Mouse (Mus musculus) granulocyte monocyte progenitor cell, adult 5-6 weeks (primary cell): ENCODE data around the gene Odf3b. TPM values are rescaled to one million over a fixed set of nuclear protein-coding genes. Genes with fewer than 3 reads are reported as not detected.

Experiments used
- ATAC-seq: replicated peaks from 2 replicates; pipeline ENCODE4 v1.8.0; 2016; ENCODE audit warnings: mild to moderate bottlenecking, moderate TSS enrichment, inconsistent platforms; ENCODE audit not compliant: poor library complexity, severe bottlenecking
- total RNA-seq, 2 experiments: library from RNA; stranded (forward) in 1 of 2; stranded (reverse) in 1 of 2; fragments of 200-712, 200-1000 nt in 1 of 2; fragments of >200 nt in 1 of 2; fragmentation: Nextera tagmentation in 1 of 2; gene quantifications; 2 replicates each; pipeline ENCODE4 v1.2.3; 2014 to 2017

Gene Odf3b
- total RNA-seq, 2 experiments from 2014 or later: 0.46 to 4.2 TPM

DNA sequence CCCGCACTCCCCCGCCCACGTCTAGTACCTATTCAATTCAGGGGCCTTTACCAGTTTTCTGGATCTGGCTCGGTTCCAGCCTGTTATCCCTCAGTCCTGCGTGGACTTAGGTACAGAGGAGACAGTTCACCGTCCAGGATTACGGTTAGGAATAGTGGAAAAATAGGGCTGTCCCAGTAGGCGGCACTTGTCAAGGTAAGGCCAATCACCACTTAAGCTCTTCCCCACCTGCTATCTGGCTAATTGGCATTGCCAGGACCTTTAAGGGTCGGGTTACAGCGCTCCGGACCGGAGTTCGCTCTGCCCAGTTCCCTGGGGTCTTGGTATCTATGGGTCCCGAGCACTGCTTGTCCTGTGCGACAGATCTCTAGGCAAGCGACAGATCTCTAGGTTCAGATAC lies 2.1 kb downstream of the Odf3b start, which contains the start of gene Tymp:
Gene Tymp, minus strand, starts transcription at position 83 of the 400 bp plus-strand sequence.
- no peak for ATAC-seq

GRCm38 (mm10) chr15:89376040-89376439 lies 3.0 kb downstream of the Odf3b start:
- ATAC-seq: no peak

DNA sequence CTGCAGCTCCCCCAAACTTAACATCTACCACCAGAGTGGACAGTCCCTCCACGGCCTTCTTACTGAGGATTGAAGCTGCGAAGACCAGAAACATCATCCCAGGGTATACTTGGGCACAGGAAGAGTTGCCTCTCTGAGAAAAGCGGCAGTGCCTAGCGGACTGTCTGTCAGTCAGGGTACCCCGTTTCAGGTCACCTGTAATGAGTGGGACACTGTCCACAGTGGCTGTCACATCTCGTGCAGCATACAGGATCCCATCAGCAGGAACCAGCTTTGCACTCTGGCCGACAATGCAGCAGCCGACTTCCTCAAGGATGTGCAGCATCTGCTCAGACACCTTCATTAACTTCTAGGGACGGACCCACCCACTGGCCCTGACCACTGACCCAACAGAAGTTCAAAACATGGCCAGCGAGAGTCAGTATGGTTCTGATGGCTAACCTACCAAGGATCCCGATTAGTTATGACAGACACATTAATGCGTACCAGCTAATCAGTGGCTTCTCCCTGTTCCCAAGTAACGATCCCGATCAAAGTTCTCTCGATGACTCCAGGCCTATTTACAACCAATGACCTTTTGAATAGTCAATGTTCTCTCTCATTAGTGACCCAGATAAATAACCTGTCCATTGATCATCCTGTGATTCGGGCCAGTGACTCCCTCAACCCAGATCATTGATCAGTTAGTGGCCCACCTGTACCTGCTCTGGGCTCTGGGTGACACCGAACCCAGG lies 4.1 kb downstream of the Odf3b start:
- ATAC-seq: no peak

DNA sequence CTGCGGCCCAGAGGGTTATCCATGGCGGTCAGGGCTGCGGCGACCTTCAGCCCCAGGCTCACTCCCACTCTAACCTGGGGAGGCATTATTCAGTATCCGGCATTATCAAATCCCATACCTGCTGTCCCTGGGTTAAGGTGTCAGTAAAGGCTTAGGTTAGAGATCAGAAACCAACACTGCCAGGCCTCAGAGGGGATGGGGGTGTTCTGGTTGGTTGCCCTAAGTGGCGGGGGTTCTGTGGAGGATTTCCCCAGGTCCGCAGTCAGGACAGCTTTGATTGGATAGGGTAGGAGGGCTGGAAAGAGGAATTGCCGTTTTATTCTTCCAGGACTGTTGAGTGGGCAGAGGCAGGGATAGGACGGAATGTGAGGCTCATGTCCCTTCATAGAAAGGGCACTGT lies 4.7 kb downstream of the Odf3b start:
- ATAC-seq: no peak

DNA sequence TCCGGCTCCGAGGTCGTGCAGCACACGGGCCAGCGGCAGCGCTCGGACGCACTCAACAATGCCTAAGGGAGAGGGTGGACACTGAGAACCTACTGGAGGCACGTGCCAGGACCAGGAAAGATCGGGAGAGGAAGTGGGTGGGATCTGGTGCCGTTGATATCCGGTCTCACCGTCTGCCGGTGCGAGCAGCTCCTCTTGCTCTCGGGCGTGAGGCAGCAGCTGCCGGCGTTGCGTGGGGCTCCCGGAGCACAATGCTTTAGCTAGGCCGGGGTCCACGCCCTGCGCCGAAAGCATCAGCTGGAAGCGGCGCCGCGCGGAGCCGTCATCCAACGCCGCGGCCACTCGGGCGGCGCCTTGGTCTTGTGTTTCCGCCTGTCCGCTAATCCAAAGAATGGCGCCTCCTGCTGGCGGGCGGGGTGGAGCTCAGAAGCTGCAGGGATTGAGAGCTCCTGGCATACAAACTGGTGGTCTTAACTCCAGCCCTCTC lies 5.3 kb downstream of the Odf3b start, which contains the start of gene Sco2:
Gene Sco2, minus strand, starts transcription at position 85 of the 487 bp plus-strand sequence.
- peak; percentile 65 for ATAC-seq

DNA sequence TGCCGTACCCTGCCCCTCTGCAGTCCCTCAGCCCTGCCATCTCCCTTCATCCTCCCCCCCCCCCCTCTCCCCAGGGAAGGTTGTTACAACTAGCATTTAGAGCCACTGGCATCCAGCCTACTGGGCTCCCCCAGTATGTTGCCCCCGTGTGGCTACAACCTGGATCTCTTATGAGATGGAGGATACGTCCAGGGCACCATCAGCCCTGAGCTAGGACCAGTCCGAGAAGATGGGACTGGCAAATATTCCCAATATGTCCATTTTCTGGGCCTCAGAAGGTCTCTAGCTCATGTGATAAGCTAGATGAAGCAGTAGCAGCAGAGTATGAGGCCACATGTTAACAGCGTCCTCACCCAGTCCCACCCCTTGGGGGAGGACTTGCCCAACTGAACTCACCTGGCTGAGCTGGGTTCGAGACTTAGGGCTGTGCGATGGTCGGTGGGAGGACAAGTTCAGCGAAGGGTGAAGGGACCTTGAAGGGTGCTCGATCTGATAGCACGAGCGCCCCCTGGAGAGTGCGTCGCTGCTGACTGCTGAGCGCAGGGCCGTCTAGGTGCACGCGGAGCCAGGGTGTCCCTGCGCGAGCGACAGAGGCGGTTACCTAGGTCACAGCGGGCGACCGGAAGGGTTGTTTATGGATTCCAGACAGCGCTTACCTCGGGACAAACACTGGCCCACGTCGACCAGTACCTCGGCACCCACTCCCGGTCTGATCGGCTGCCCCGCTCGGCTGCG lies 5.9 kb downstream of the Odf3b start:
- peak; percentile 68 for ATAC-seq

- ATAC-seq: no peak
Measured at GRCm38 (mm10) chr15:89372536-89372935, 6.5 kb downstream of the Odf3b start.

DNA sequence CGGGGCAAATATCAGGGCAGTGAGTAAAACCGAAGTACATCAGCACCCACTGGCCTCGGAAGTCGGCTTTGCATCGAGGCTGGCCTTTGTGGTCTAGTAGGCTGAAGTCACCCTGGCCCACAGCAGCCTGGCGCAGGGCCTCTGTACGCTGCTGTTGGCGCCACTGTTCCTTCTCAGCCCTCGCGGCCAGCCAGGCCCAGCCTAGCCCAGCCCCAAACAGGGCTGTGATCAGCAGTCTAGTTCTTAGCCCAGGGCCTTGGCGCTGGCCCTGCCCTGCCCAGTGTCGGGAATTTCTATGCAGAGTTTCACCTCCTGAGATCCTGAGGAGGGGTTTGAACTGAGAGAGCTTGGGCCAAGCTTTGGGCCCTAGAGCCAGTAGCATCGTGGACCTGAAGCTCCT lies 7.0 kb downstream of the Odf3b start:
- no peak for ATAC-seq

DNA sequence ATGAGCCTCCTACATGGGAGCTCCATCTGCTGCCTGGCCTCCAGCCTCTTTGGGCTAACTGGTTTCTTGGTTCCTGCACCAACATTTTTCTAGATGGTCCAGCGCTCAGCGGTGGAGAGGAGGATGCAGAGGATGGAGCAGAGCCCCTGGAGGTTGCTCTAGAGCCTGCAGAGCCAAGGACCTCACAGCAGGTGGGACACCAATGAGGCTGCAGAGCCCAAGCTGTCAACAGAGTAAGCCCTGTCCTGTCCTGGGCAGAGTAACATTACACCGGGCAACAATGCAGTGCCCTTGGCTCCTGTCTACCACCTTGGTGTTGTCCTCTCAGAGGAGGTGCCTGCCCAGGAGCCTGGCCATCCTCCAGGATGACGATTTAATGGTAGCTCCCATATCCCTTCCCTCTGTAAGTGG lies 13.9 kb downstream of the Odf3b start:
- no peak for ATAC-seq

DNA sequence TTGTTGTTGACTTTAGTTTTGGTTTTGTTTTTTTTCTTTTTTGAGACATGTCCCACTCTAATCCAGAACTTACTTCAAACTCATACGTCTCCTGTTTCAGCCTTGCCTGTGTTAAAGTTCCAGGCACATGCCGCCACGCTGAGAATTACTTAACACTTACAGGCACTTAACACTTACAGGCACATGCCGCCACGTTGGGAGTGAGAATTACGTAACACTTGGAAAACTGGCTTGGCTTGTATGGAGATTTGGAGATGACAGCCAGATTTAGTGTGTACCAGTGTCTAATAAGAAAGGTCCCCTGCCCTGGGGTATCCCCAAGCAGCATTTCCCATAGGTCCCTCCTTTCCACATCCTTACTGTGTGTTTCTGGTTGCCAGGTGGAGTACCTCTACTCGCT lies 16.0 kb downstream of the Odf3b start:
- no peak for ATAC-seq

GRCm38 (mm10) chr15:89358784-89359183 lies 20.3 kb downstream of the Odf3b start:
- no peak for ATAC-seq

DNA sequence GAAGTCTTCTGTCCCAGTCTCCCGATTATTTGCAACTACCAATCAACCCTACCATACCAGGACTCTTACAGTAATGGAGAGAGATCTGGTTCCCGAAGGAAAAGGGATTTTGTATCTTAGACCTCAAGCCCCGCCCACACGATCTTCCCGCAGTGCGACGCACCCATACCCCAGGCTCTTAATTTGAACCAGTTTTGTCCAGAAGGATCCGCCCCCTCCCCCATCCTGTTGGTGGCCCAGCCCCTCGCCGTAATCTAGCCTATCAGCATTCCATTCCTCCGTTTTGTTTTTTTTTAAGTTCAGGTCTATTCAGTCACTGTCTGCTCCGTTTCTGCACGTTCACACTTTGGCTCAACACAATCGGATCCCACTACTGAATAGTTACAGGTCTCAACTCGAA lies 22.7 kb downstream of the Odf3b start:
- ATAC-seq: peak; percentile 74

- ATAC-seq: peak; percentile 77
Measured at GRCm38 (mm10) chr15:89355241-89356187, 23.6 kb downstream of the Odf3b start, which contains the start of the genes Lmf2 and Ncaph2. Gene Lmf2, minus strand, starts transcription at chr15:89355659. Gene Ncaph2, plus strand, starts transcription at chr15:89355719.

- ATAC-seq: no peak
Measured at GRCm38 (mm10) chr15:89354455-89354854, 24.6 kb downstream of the Odf3b start.

- no peak for ATAC-seq
Measured at GRCm38 (mm10) chr15:89353837-89354236, 25.2 kb downstream of the Odf3b start.

- no peak for ATAC-seq
Measured at GRCm38 (mm10) chr15:89352795-89353194, 26.3 kb downstream of the Odf3b start.

DNA sequence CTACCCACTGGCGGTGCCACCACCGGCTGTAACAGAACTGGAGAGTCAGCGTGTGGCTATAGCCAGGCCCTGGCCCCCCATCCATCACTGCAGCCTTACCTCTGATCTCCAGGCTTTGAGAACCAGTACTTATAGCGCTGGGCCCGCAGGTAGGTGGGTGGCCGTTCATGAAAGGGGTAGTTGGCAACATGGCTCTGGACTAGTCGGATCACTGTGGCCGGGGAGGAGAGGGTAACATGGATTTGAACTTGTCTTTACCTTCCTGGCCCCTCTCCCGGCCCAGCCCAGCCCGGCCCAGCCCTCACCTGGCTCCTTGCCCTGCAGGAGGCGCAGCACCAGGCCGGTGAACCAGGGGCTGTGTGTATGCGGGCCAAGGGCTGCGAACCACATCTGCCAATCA lies 27.0 kb downstream of the Odf3b start:
- ATAC-seq: no peak

DNA sequence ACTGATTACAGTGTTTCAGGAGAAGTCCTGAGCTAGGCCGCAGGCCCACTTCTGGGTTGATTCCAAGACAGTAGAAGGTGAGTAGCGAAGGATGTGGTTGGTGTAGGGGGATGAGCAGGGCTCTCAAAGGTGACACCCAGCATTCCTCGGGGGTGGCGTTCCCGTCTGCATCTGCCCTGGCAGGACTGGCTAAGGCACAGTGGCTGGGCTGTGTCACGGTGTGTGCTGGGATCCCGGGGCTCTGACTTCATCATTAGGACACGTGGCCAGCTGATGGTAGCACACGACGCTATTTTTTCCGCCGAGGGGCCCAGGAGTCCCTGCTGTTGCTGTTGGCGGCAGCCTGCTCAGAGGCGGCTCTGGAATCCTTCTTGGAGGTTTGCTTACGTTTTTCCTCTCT lies 27.8 kb downstream of the Odf3b start:
- ATAC-seq: no peak

GRCm38 (mm10) chr15:89350447-89350846 lies 28.6 kb downstream of the Odf3b start:
- ATAC-seq: no peak

DNA sequence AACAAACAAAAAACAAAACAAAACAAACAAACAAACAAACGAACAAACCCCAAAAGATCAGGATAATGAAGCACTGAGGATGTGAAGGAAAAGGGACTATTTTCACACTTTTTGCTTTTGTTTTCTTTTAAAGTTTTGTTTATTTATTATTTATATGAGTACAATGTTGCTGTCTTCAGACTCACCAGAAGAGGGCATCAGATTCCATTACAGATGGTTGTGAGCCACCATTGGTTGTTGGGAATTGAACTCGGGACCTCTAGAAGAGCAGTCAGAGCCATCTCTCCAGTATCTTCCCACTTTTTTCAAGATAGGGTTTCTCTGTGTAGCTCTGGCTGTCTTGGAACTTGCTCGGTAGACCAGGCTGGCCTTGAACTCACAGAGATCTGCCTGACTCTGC lies 35.8 kb downstream of the Odf3b start:
- no peak for ATAC-seq
